Mouse (Mus musculus) thymus, adult 2 months (tissue): ENCODE measurements around the gene Kank3. TPM values are rescaled to one million over a fixed set of nuclear protein-coding genes. Genes with fewer than 3 reads are reported as not detected.

Experiments
- DNase-seq: peaks from one replicate; pipeline ENCODE4 v3.0.0; 2021
- H3K27ac ChIP-seq: fragments of 200-500 bp; 2 replicates; pipeline ENCODE4 v1.5.1; 2012; ENCODE audit warnings: low read length, control low read depth; ENCODE audit not compliant: control insufficient read depth, insufficient read depth
- H3K27me3 ChIP-seq: fragments of 200-500 bp; 2 replicates; pipeline ENCODE4 v1.6.1; 2012; ENCODE audit warnings: mild to moderate bottlenecking, low read length, moderate library complexity, mixed read lengths; ENCODE audit not compliant: control insufficient read depth, insufficient read depth
- H3K36me3 ChIP-seq: fragments of 200-500 bp; 2 replicates; pipeline ENCODE4 v1.6.1; 2012; ENCODE audit warnings: mild to moderate bottlenecking, low read length, moderate library complexity; ENCODE audit not compliant: control insufficient read depth, insufficient read depth
- H3K4me1 ChIP-seq: fragments of 200-500 bp; replicated peaks from 2 replicates; pipeline ENCODE4 v1.6.1; 2012; ENCODE audit warnings: low read length; ENCODE audit not compliant: control insufficient read depth, insufficient read depth
- H3K4me3 ChIP-seq: fragments of 200-500 bp; 2 replicates; pipeline ENCODE4 v1.5.1; 2012; ENCODE audit warnings: mild to moderate bottlenecking, low read length, control low read depth, moderate library complexity; ENCODE audit not compliant: control insufficient read depth, insufficient read depth
- CTCF ChIP-seq: fragments of 200-500 bp; IDR thresholded peaks from 2 replicates; pipeline ENCODE4 v1.5.1; 2012; ENCODE audit warnings: mild to moderate bottlenecking, control low read depth, low read length, moderate library complexity, borderline replicate concordance; ENCODE audit not compliant: control insufficient read depth, poor library complexity, insufficient read depth; ENCODE audit errors: extremely low read depth
- POLR2A ChIP-seq: fragments of 200-500 bp; IDR thresholded peaks from 2 replicates; pipeline ENCODE4 v1.6.1; 2012; ENCODE audit warnings: mild to moderate bottlenecking, low read length, control low read depth, moderate library complexity; ENCODE audit not compliant: control insufficient read depth, poor library complexity, insufficient read depth; ENCODE audit errors: extremely low read depth
- WGBS: fragments of 180-500 bp; shearing (Covaris S2); methylation state at CpG from one replicate; pipeline ENCODE4 v1.1.7; 2018; 5-methylcytosine and 5-hydroxymethylcytosine counted together
- polyA plus RNA-seq: library from polyadenylated mRNA; depleted of rRNA; stranded (reverse); fragments of >200 nt; gene quantifications from 2 replicates; pipeline ENCODE4 v1.2.3, GENCODE M21; 2012; rRNA removed

Kank3 gene
- polyA plus RNA-seq, 1 experiment = 29.3 TPM

GRCm38 (mm10) chr17:33842966-33843795 lies 32.9 kb downstream of the Kank3 start, which contains the start of gene Cd320:
Gene Cd320 (plus strand): TSS chr17:33843091.
- peak within 1 kb of the TSS; percentile 58 for H3K4me3 ChIP-seq
- no peaks in the 10 kb centered on the region for H3K36me3 ChIP-seq
- TF ChIP-seq POLR2A (no peak), CTCF (peak; percentile 19; the same call in 1 of the 2 replicates)
- no peaks in the 10 kb centered on the region for H3K27me3 ChIP-seq
- H3K4me1 ChIP-seq = peaks cover 5% of the 10 kb centered on the region
- peak; percentile 92 for DNase-seq
- H3K27ac ChIP-seq = no peak within 1 kb of the TSS
- under 1% methylated on average over 45 of the region's 45 CpGs for WGBS

GRCm38 (mm10) chr17:33844196-33844595 lies 33.9 kb downstream of the Kank3 start:
- Histone ChIP-seq H3K4me1 (peaks cover 5% of the 10 kb centered on the region), H3K27ac (no peak overlapping the region), H3K4me3 (no peak overlapping the region), H3K27me3 (no peaks in the 10 kb centered on the region), H3K36me3 (no peaks in the 10 kb centered on the region)
- WGBS = 81% methylated on average over 1 of the region's 1 CpGs
- DNase-seq = no peak
- TF ChIP-seq POLR2A = no peak
- no peak for TF ChIP-seq CTCF

DNA sequence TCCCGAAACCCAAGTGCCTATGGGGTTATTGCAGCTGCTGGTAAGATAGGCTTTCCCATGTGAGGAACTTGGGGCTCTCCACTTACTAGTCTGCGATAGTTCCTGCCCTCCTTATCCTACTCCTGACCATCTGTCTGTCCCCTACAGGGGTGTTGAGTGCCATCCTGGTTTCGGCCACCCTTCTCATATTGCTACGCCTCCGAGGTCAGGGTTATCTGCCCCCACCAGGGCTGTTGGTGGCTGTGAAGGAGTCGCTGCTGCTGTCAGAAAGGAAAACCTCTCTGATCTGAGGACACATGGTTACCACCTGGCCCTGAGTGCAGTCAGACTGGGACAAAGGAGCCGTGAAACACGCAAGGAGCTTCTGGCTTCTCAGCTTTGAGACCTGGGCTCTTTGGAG lies 37.8 kb downstream of the Kank3 start:
- H3K27me3 ChIP-seq = no peaks in the 10 kb centered on the region
- H3K4me1 ChIP-seq = peaks cover 5% of the 10 kb centered on the region
- DNase-seq = no peak
- H3K4me3 ChIP-seq = no peak overlapping the region
- H3K36me3 ChIP-seq = no peaks in the 10 kb centered on the region
- no peak for TF ChIP-seq POLR2A
- no peak overlapping the region for H3K27ac ChIP-seq
- WGBS = 97% methylated on average over 8 of the region's 8 CpGs

DNA sequence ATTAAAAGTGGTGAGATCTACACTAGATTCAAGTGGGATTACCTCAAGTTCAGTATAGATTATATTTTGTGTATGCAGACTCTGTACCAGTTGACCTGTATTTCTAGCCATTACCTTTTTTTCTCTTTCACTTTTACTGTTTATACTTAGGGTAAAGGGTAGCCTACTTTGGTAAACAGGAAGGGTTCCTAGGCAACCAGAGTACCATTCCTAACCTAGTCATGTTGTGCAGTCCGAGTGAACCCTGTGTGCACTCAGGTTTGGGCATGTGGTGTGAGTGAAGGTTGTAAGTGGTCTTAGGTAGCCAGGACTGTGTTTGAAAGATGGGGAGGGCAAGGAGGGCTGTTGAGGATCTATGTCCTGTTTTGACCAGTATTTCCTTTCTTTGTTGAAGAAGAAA lies 41.0 kb downstream of the Kank3 start:
- H3K27me3 ChIP-seq = no peaks in the 10 kb centered on the region
- H3K27ac ChIP-seq = no peak overlapping the region
- no peaks in the 10 kb centered on the region for H3K4me1 ChIP-seq
- TF ChIP-seq POLR2A = no peak
- no peak for TF ChIP-seq CTCF
- no peak for DNase-seq
- no peak overlapping the region for H3K4me3 ChIP-seq
- WGBS = 20% methylated on average over 1 of the region's 1 CpGs
- H3K36me3 ChIP-seq = no peaks in the 10 kb centered on the region

DNA sequence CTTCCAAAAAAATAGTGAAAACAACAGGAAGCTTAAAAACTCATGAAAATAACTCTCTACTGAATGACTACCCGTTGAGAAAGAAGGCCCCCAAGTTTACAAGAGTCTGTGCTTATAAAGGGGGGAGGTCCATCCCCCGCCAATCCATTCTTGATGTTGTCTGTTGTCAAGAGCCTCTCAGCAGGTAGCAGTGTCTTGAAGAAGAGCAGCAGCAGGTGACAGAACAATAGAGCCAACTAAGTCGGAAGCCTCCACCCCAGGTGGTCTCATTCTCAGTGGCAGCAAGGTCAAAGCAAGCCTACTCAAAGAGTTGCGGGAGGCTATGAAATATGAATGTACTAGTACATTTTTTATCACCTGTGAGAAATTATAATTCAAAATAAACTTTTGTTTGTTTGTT lies 47.5 kb downstream of the Kank3 start:
- WGBS = 94% methylated on average over 4 of the region's 4 CpGs
- Histone ChIP-seq H3K27ac (no peak overlapping the region), H3K4me1 (no peaks in the 10 kb centered on the region)

DNA sequence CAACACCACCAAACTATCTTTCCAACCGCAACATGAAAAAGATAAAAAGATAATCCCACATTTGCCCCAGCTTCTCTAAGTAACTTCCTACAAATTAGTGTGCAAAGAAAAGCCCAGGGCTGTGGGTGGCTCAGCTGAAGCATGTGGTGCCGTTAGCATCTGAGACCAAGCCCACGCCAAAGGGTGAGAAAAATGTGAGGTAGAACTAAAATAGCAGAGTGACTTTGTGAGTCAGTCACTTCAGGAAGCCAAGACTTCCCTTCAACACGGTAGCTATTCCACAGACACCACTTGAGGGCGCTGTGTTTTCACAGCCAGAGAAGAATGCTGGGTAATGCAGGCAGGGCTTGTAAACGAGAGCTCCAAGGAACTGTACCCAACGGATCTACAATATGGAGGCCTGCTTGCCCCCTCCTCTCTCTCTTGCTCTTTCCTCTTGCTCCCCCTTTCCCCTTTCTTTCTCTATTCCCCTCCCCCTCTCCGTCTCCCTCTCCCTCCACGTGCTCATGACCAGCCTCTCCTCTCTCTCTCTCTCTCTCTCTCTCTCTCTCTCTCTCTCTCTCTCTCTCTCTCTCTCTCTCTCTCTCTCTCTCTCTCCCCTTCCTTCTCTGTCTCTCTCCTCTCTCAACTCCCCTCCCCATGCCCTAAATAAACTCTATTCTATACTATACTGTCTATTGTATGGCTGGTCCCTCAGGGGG lies 55.2 kb downstream of the Kank3 start:
- peak; percentile 70 for DNase-seq
- Histone ChIP-seq H3K27ac (peak overlapping the region; percentile 41; the same call in 1 of the 2 replicates), H3K4me1 (peaks cover 7% of the 10 kb centered on the region), H3K4me3 (peak overlapping the region; percentile 20; the same call in 1 of the 2 replicates), H3K36me3 (no peaks in the 10 kb centered on the region), H3K27me3 (no peaks in the 10 kb centered on the region)
- TF ChIP-seq CTCF (no peak), POLR2A (no peak)
- WGBS = 14% methylated on average over 9 of the region's 9 CpGs

More for the DNA sequence above, 47.5 kb downstream of the Kank3 start:
- Histone ChIP-seq H3K36me3 (no peaks in the 10 kb centered on the region), H3K27me3 (no peaks in the 10 kb centered on the region), H3K4me3 (no peak overlapping the region)
- no peak for TF ChIP-seq CTCF
- no peak for TF ChIP-seq POLR2A
- DNase-seq = no peak

Other genes with a start within 250 kb of the Kank3 start
- gene Zfp414, start 181.4 kb upstream of the Kank3 start, polyA plus RNA-seq = 145 and 152 TPM in 2 replicates
- gene Pram1, start 172.5 kb upstream of the Kank3 start, polyA plus RNA-seq = 0.53 and 1.5 TPM in 2 replicates
- 217 and 220 TPM in 2 replicates for gene Hnrnpm, start 123.7 kb upstream of the Kank3 start, polyA plus RNA-seq
- 119 and 120 TPM in 2 replicates for gene March2, start 91.8 kb upstream of the Kank3 start, polyA plus RNA-seq
- gene Rab11b, start 50.0 kb upstream of the Kank3 start, polyA plus RNA-seq = 464 and 542 TPM in 2 replicates
- gene Angptl4, start 28.7 kb upstream of the Kank3 start, polyA plus RNA-seq = 23.0 TPM in 2 replicates
- gene Rps28, start 14.0 kb downstream of the Kank3 start, polyA plus RNA-seq = 678 and 707 TPM in 2 replicates
- gene Ndufa7, start 14.1 kb downstream of the Kank3 start, polyA plus RNA-seq = 305 and 382 TPM in 2 replicates
- 28.7 and 32.9 TPM in 2 replicates for gene Cd320, start 32.6 kb downstream of the Kank3 start, polyA plus RNA-seq
- 3.0 TPM in 1 of 2 replicates, not detected in the other for gene Gm7029, start 63.3 kb downstream of the Kank3 start, polyA plus RNA-seq
- 57.3 and 70.8 TPM in 2 replicates for gene Kifc1, start 80.1 kb downstream of the Kank3 start, polyA plus RNA-seq
- gene Platr17, start 94.6 kb downstream of the Kank3 start, polyA plus RNA-seq = 0.69 and 1.0 TPM in 2 replicates
- 116 and 129 TPM in 2 replicates for gene Daxx, start 98.9 kb downstream of the Kank3 start, polyA plus RNA-seq
- 201 and 248 TPM in 2 replicates for gene Tapbp, start 105.4 kb downstream of the Kank3 start, polyA plus RNA-seq
- gene Zbtb22, start 105.4 kb downstream of the Kank3 start, polyA plus RNA-seq = 119 and 120 TPM in 2 replicates
- 528 and 541 TPM in 2 replicates for gene Rgl2, start 119.0 kb downstream of the Kank3 start, polyA plus RNA-seq
- gene Pfdn6, start 129.8 kb downstream of the Kank3 start, polyA plus RNA-seq = 29.8 and 35.1 TPM in 2 replicates
- gene Wdr46, start 130.1 kb downstream of the Kank3 start, polyA plus RNA-seq = 35.4 and 38.1 TPM in 2 replicates
- gene B3galt4, start 141.0 kb downstream of the Kank3 start, polyA plus RNA-seq = 25.6 and 25.8 TPM in 2 replicates
- gene Vps52, start 145.3 kb downstream of the Kank3 start, polyA plus RNA-seq = 127 and 142 TPM in 2 replicates
- 584 and 593 TPM in 2 replicates for gene Rps18, start 145.5 kb downstream of the Kank3 start, polyA plus RNA-seq
- gene H2-K1, start 189.8 kb downstream of the Kank3 start, polyA plus RNA-seq = 3,482 and 5,138 TPM in 2 replicates
- 38.4 and 40.7 TPM in 2 replicates for gene Ring1, start 214.2 kb downstream of the Kank3 start, polyA plus RNA-seq
- 127 and 141 TPM in 2 replicates for gene H2-Ke6, start 217.5 kb downstream of the Kank3 start, polyA plus RNA-seq
- gene Slc39a7, start 221.2 kb downstream of the Kank3 start, polyA plus RNA-seq = 187 and 195 TPM in 2 replicates
- 143 and 164 TPM in 2 replicates for gene Rxrb, start 221.3 kb downstream of the Kank3 start, polyA plus RNA-seq
- 8.5 and 11.8 TPM in 2 replicates for gene Col11a2, start 228.9 kb downstream of the Kank3 start, polyA plus RNA-seq